Mouse (Mus musculus) MEL (cell line): ENCODE results near the gene Dusp14.

ENCODE experiments used
- CTCF ChIP-seq, 3 experiments: IDR thresholded peaks in 2 of 3; conservative IDR thresholded peaks in 1 of 3; 2 replicates each; pipeline ENCODE4 v1.5.1; 2011 to 2012; ENCODE audit warnings: low read length in 3 of 3, low read depth in 2 of 3, mild to moderate bottlenecking in 2 of 3, improper control_type of control experiment in 1 of 3, inconsistent platforms in 1 of 3, mixed read lengths in 1 of 3, moderate library complexity in 1 of 3; ENCODE audit not compliant: control insufficient read depth in 1 of 3, insufficient read depth in 1 of 3, poor library complexity in 1 of 3, severe bottlenecking in 1 of 3
- E2F4 ChIP-seq: IDR thresholded peaks from 2 replicates; pipeline ENCODE4 v1.6.1; 2011; ENCODE audit warnings: low read depth, low read length, improper control_type of control experiment, borderline replicate concordance
- EP300 ChIP-seq, 2 experiments: IDR thresholded peaks; 2 replicates each; pipeline ENCODE4 v1.6.1; 2011; ENCODE audit warnings: improper control_type of control experiment in 2 of 2, low read length in 2 of 2, low read depth in 1 of 2, mild to moderate bottlenecking in 1 of 2
- ETS1 ChIP-seq: IDR thresholded peaks from 2 replicates; pipeline ENCODE4 v1.6.1; 2012; ENCODE audit warnings: low read depth, mild to moderate bottlenecking, inconsistent platforms, low read length, improper control_type of control experiment, moderate library complexity
- GATA1 ChIP-seq: IDR thresholded peaks from 2 replicates; pipeline ENCODE4 v1.6.1; 2011; ENCODE audit warnings: low read depth, low read length, improper control_type of control experiment
- MAX ChIP-seq: IDR thresholded peaks from 2 replicates; pipeline ENCODE4 v1.6.1; 2011; ENCODE audit warnings: low read length, improper control_type of control experiment
- MAZ ChIP-seq: IDR thresholded peaks from 2 replicates; pipeline ENCODE4 v1.6.1; 2012; ENCODE audit warnings: low read depth, mild to moderate bottlenecking, inconsistent platforms, low read length, improper control_type of control experiment
- MYB ChIP-seq: IDR thresholded peaks from 2 replicates; pipeline ENCODE4 v1.6.1; 2011; ENCODE audit warnings: mild to moderate bottlenecking, low read depth, low read length, improper control_type of control experiment
- NRF1 ChIP-seq: IDR thresholded peaks from 2 replicates; pipeline ENCODE4 v1.6.1; 2014; ENCODE audit warnings: low read depth, mild to moderate bottlenecking, inconsistent platforms, low read length, improper control_type of control experiment, moderate library complexity; ENCODE audit not compliant: poor library complexity, insufficient read depth, severe bottlenecking
- POLR2A ChIP-seq, 2 experiments: IDR thresholded peaks; 2 replicates each; pipeline ENCODE4 v1.6.1; 2011 to 2012; ENCODE audit warnings: low read length in 2 of 2, mild to moderate bottlenecking in 2 of 2, control low read depth in 1 of 2, improper control_type of control experiment in 1 of 2, low read depth in 1 of 2, moderate library complexity in 1 of 2; ENCODE audit not compliant: control insufficient read depth in 1 of 2, insufficient read depth in 1 of 2, poor library complexity in 1 of 2
- SIN3A ChIP-seq: IDR thresholded peaks from 2 replicates; pipeline ENCODE4 v1.6.1; 2012; ENCODE audit warnings: low read length, improper control_type of control experiment, inconsistent platforms
- SMC3 ChIP-seq: IDR thresholded peaks from 2 replicates; pipeline ENCODE4 v1.6.1; 2011; ENCODE audit warnings: low read depth, low read length, improper control_type of control experiment
- TBP ChIP-seq: IDR thresholded peaks from 2 replicates; pipeline ENCODE4 v1.8.0; 2011; ENCODE audit warnings: low read depth, low read length, improper control_type of control experiment
- ZMIZ1 ChIP-seq: IDR thresholded peaks from 2 replicates; pipeline ENCODE4 v1.6.1; 2012; ENCODE audit warnings: low read depth, mild to moderate bottlenecking, inconsistent platforms, low read length, improper control_type of control experiment, moderate library complexity

DNA sequence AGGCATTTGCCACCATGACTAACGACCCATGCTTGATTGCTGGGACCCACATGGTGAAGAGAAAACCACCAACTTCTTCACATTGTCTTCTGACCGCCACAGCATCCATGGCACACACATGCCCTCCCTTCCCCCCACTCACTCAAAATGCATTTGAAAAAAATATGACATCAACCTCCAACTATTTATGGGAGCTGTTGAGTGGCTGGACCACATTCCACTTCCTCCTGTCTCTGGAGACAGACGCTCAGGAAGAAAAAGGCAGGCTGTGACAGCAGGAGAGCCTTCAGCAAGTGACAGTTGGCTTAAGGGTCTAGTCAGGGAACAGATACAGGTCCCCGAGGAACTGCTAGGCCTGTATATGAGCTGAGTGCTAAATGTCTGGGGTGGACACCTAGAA lies 10.8 kb upstream of the Dusp14 start:
- TF ChIP-seq EP300 (IDR thresholded peaks at IDR 0.05; ENCODE audit: low read depth in 1 of 2, low read length in 2 of 2), result no peak
- TF ChIP-seq SIN3A, result no peak
- no peak for TF ChIP-seq ZMIZ1
- no peak for TF ChIP-seq CTCF (IDR thresholded peaks at IDR 0.05 in 2 of 3, conservative IDR thresholded peaks at IDR 0.05 in 1 of 3; ENCODE audit: control insufficient read depth in 1 of 3, insufficient read depth in 1 of 3, low read depth in 2 of 3, low read length in 3 of 3, poor library complexity in 1 of 3, severe bottlenecking in 1 of 3)
- TF ChIP-seq MAZ, result no peak
- no peak for TF ChIP-seq NRF1
- TF ChIP-seq GATA1, result no peak
- no peak for TF ChIP-seq POLR2A (IDR thresholded peaks at IDR 0.05; ENCODE audit: control insufficient read depth in 1 of 2, insufficient read depth in 1 of 2, low read depth in 1 of 2, low read length in 2 of 2, poor library complexity in 1 of 2)
- no peak for TF ChIP-seq ETS1
- TF ChIP-seq MYB, result no peak
- no peak for TF ChIP-seq MAX
- TF ChIP-seq TBP, result no peak
- TF ChIP-seq SMC3, result no peak
- no peak for TF ChIP-seq E2F4
